Mouse (Mus musculus) hindbrain, embryonic 11.5 days (tissue): ENCODE data around the gene 1700001C19Rik. TPM values are rescaled to one million over a fixed set of nuclear protein-coding genes. Genes with fewer than 3 reads are reported as not detected.

Source experiments
- polyA plus RNA-seq: library from polyadenylated mRNA; unstranded; fragments of >200 nt; fragmentation: Nextera tagmentation; extraction: Ambion mirVana; gene quantifications from 2 replicates; pipeline ENCODE4 v1.2.1, GENCODE M21; 2014

Gene 1700001C19Rik
- polyA plus RNA-seq, 1 experiment from 2014 or later: 0.68 TPM

Other genes with a start within 250 kb of the 1700001C19Rik start
- 71.5 and 73.6 TPM in 2 replicates for gene Mrps10, start 68.5 kb downstream of the 1700001C19Rik start, polyA plus RNA-seq
- 0.31 and 0.35 TPM in 2 replicates for gene Guca1b, start 52.0 kb downstream of the 1700001C19Rik start, polyA plus RNA-seq
- gene Guca1a, start 36.8 kb downstream of the 1700001C19Rik start, polyA plus RNA-seq: 1.2 and 1.3 TPM in 2 replicates
- 0.40 and 0.49 TPM in 2 replicates for gene AI661453, start 761 bp downstream of the 1700001C19Rik start, polyA plus RNA-seq
- gene Taf8, start 64.9 kb upstream of the 1700001C19Rik start, polyA plus RNA-seq: 26.5 and 28.7 TPM in 2 replicates
- 190 and 195 TPM in 2 replicates for gene Ccnd3, start 67.7 kb upstream of the 1700001C19Rik start, polyA plus RNA-seq
- gene Bysl, start 174.1 kb upstream of the 1700001C19Rik start, polyA plus RNA-seq: 30.8 and 31.0 TPM in 2 replicates
- gene Med20, start 174.2 kb upstream of the 1700001C19Rik start, polyA plus RNA-seq: 44.6 and 44.8 TPM in 2 replicates
- 1.3 and 1.7 TPM in 2 replicates for gene Gm20517, start 174.2 kb upstream of the 1700001C19Rik start, polyA plus RNA-seq
- 8.7 and 9.1 TPM in 2 replicates for gene Usp49, start 193.3 kb upstream of the 1700001C19Rik start, polyA plus RNA-seq